Mouse (Mus musculus): Measurements from ENCODE around the gene Sfxn2.

Gene Sfxn2

GRCm38 (mm10) chr19:46631637-46632036, 58.5 kb downstream of the Sfxn2 start:
- DNase-seq: no peak

DNA sequence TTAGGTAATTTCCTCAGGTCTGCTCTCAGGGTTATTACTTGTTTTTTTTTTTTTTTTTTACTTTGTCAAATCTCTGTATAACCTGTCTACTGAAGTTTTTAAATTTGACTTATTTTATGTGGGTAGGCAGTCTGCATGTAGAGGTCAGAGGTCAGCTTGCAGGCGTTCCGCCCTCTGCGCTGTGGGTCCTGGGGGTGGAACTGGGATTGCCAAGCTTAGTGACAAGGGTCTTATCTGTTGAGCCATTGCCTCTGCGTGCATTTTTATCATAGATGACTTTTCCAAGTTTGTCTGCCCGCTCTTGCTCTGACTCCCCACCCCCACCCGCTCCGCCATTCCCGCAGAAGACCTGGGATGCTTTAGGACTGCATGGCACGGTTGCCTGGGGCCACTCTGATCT, 62.6 kb downstream of the Sfxn2 start:
- no peak for DNase-seq

DNA sequence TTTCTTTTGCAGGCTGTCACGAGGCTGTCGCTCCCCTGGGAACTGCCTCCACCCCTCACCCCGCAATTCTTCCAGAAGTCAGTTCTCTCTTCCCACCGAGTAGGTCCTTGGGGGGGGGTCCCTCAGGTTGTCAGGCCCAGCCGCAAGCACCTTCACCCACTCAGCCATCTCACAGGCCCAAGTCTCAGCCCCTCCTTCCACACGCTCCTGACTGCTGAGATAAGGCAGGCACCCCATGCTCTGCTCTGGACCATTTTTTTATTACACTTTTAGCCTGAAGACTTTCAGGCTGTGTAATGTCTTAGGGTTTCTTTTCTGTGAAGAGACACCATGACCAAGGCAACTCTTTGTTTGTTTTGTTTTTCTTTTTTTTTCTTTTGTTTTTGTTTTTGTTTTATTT, 64.4 kb downstream of the Sfxn2 start:
- no peak for DNase-seq

DNA sequence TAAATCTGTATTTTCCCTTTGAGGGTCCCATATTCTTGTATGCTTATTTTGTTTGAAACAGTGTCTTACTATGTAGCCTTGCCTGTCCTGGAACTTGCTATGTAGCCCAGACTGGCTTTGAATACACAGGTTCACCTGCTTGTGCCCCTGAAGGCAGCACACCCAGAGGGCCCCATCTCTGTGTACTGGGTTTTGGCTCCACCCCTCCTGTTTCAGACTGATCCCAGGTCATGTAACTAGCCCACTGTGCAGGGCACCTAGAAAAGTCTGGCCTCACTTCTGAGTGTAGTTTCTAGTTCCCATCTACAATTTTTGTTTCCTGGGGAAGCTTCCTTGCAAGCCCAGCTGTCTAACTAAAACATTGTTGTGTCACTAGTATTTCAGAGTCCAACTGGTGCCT, 65.9 kb downstream of the Sfxn2 start:
- DNase-seq: no peak

- no peak for DNase-seq
Measured at GRCm38 (mm10) chr19:46639496-46639895, 66.3 kb downstream of the Sfxn2 start.

GRCm38 (mm10) chr19:46640780-46641179, 67.6 kb downstream of the Sfxn2 start:
- DNase-seq: no peak

DNA sequence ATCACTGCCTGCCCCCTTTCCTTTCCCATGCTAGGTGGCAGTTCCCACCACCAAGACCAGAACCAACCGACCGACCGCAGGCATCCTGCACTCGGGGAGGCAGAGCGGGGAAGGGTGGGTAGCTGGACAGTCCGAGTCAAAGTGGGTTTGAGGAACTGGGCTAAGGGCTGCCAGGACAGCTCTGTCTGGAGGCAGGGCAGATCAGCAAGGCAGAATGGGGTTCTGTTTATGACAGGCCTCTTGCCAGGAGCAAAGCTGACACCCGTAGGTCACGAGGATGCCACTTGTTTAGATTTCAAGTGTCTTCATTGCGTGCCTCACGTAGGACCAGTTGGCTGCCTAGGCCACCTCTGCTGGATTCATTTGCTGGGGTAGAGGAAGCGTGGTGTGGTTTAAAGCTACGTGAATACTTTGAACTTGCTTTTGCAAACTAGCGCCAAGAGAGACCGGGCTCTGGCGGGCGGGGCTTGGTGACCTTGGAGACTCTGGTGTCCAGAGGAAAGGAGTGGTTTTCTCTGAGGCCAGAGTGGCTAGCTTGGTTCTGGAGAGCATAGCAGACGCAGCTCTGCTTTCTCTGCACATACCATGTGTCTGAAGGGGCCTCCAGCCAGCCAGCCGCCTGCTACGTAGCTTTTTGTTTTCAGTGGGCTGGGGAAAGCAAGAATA, 68.4 kb downstream of the Sfxn2 start:
- no peak for DNase-seq

DNA sequence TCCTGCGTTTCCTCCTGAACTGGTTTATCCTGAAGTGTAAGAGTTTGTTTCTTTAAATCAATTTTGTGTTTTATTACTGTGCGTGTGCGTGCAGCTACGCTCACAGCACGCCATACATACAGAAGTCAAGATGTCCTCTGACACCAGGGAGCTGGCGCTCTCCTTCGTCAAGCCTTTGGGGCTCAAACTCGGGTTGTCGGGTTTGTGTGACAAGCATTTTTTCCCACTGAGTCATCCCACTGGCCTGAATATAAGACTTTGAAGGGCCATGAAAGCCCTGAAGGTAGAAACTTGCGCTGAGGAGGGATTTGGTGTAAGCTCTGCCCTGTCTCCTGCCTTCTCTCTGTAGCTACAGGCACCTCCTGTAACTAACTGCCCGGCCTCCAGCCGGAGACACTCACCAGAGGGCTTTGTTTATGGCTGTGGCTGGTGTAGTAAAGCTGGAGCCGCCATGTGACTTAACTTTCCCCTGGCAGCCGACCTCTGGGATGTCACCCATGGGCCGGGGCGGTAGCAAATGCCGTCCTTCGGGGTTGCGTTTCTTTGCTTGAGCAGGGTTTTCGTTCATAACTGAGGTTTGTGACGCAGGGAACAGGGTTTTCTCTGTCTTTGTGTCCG, 69.1 kb downstream of the Sfxn2 start:
- DNase-seq: no peak

DNA sequence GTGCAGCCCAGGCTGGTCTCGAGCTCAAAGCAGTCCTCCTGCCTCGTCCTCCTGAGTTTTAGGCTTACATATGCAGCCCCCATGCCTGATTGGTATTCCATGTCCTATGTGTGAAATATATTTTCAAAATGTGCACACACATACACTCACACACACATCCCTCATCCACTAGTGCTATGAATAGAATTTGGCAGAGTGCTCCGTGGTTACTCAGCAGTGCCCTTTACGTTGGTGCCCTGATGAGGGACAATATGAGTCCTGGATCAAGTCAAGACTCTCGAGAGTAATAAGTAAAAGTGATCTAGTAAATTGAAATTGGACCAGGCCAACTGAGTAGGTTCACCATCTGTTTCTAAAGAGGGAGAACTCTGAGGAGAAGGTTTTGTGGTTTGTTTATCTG, 70.1 kb downstream of the Sfxn2 start:
- no peak for DNase-seq

DNA sequence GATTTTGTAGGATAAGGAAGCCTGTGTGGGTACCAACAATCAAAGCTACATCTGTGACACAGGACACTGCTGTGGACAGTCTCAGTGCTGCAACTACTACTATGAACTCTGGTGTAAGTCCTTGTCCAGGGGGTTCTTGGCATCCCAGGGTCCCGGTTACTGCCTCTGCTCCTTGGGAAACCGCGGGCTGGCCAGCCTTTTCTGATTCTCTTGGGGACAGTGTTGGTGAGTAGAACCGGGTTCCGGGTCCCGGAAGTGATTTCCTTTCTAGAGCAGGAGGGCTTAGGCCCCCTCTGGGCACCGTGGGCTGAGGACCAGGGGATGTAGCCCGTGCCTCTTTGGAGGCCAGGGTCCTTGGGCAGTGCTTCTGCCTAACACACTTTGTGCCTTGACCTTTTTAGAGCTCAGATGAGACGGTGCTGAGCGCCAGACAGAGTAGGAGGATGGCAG, 71.2 kb downstream of the Sfxn2 start:
- no peak for DNase-seq

GRCm38 (mm10) chr19:46644793-46645602, 71.8 kb downstream of the Sfxn2 start:
- DNase-seq: no peak

GRCm38 (mm10) chr19:46646041-46646481, 72.9 kb downstream of the Sfxn2 start:
- DNase-seq: no peak

- DNase-seq: no peak
Measured at GRCm38 (mm10) chr19:46647254-46647653, 74.1 kb downstream of the Sfxn2 start.
